Mouse (Mus musculus) Patski (cell line): ENCODE results near the gene AC134908.4. TPM values are rescaled to one million over a fixed set of nuclear protein-coding genes. Genes with fewer than 3 reads are reported as not detected.

Source experiments
- ATAC-seq: fragments of 100-300 bp; one replicate; pipeline ENCODE4 v1.8.0; 2021
- CTCF ChIA-PET: fragments of 350-600 bp; sonication (Branson Sonifier 250); formaldehyde crosslinking; loops from one replicate; lab custom pipeline; 2022; ENCODE audit warnings: inconsistent platforms; lab: Charles Lee
- POLR2A ChIA-PET: fragments of 350-600 bp; sonication (Branson Sonifier 250); formaldehyde crosslinking; loops from one replicate; lab custom pipeline; 2022; ENCODE audit warnings: antibody characterized with exemption, inconsistent platforms; lab: Charles Lee
- DNase-seq: peaks from one replicate; pipeline ENCODE4 v3.0.0-alpha.2; 2011; ENCODE audit warnings: low read depth, low spot score
- H3K27me3 ChIP-seq: fragments of 371-371 bp; one replicate; pipeline ENCODE4 v1.5.1; 2021
- CTCF ChIP-seq: fragments of 100-300 bp; IDR thresholded peaks from one replicate; pipeline ENCODE4 v1.5.1; 2021
- in situ Hi-C: fragments of 300-500 bp; cut with MboI; formaldehyde crosslinking; loops from 3 replicates; pipeline ENCODE4 v1.11.1; 2018; ENCODE audit warnings: low pct_unique_long_range_greater_than_20kb, mixed read lengths
- polyA plus RNA-seq: library from polyadenylated mRNA; unstranded; gene quantifications from one replicate; pipeline ENCODE4 v1.2.3, GENCODE M21; 2021

Gene AC134908.4
- polyA plus RNA-seq, 1 experiment from 2014 or later: 0.09 TPM

DNA sequence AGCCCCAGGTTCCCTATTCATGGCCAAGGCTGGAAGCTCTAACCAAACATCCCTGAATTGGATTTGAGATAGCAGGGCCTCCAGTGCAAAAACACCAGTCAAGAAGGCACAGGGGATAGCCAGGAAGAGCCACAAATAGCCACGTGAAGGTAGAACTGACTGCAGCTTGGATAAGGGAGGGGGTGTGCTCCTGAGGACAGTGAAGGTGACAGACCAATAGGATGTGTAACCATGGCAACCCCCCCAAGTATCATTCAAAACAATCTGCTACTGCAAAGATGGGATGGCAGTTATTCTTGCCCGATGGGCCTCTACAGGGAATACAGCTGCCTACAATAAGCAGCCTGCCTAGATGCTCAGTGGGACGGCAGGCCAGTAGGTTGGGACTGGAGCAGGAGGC is 42.1 kb upstream of the AC134908.4 start:
- ChIA-PET POLR2A (interaction anchor here (0.6 to 2.2 kb wide), 5 partner anchors 9 to 58 kb away, joined by 3 to 7 read pairs (median 4); partner anchors contain the start of gene Wdr90), CTCF (no interaction called here)
- TF ChIP-seq CTCF: no peak
- ATAC-seq (no peak), DNase-seq (no peak)
- in situ Hi-C loops: no loop called here
- H3K27me3 ChIP-seq: no peaks in the 10 kb centered on the region

DNA sequence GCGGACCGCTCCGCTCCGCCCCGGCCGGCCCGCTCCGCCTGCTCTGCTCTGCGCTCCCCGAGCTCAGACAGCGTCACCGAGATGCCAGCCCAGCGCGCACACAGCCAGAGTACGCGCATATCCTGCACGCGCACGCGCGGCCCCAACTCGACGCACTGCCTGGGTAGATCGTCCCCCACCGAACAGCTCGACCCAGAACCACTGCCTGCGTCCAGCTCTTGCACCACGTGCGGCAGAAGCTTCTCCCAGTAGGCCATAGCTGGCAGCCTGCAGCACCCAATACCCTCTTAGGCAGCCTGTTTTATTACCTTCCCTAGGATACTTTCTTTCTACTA is 41.6 kb upstream of the AC134908.4 start, which contains the start of gene Rhbdl1:
Gene Rhbdl1 (minus strand): TSS at position 220 of the 335 bp plus-strand sequence.
- ChIA-PET POLR2A (interaction anchor here (0.6 to 2.2 kb wide), 6 partner anchors 9 to 58 kb away, joined by 3 to 7 read pairs (median 4); partner anchors contain the start of gene Wdr90), CTCF (no interaction called here)
- DNase-seq (no peak), ATAC-seq (no peak)
- H3K27me3 ChIP-seq: no peaks in the 10 kb centered on the region
- no peak for TF ChIP-seq CTCF
- in situ Hi-C loops: no loop called here

DNA sequence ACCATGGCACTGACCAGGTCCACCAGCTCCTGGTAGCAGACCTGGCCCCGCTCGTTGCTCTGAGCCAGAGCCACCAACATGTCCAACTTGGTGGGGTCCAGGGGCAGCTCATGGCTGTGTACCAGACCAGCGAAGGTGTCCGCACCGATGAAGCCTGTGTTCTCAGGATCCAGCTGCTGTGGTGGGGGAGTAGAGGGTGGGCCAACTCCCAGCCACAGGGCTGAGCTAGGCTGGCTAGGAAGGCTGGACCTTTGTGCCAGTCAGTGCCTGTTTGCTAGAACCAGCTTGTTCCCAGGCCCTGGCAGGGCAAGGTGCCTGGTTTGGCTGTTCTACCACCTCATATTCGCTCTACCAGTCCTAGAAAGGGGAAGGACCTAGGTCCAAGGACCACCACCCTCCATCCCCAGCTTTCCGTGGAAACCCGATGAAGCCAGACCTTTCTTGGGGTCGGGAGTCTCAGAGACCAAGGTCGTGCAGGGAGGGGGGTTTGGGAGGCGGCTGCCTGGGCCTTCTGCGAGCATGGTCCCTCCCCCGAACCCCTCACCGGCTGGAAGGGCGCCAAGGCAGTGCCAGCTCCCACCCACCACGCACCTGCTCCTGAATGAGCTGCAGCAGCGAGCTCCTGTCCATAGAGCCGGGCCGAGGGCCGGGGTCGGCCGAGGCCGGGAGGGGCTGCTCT is 41.1 kb upstream of the AC134908.4 start:
- TF ChIP-seq CTCF: no peak
- no peaks in the 10 kb centered on the region for H3K27me3 ChIP-seq
- in situ Hi-C loops: no loop called here
- ChIA-PET CTCF (no interaction called here), POLR2A (interaction anchor here (1.1 to 2.2 kb wide), 3 partner anchors 8 to 25 kb away, joined by 3 to 7 read pairs (median 4); partner anchors contain the start of gene Wdr90)
- ATAC-seq (no peak), DNase-seq (no peak)

DNA sequence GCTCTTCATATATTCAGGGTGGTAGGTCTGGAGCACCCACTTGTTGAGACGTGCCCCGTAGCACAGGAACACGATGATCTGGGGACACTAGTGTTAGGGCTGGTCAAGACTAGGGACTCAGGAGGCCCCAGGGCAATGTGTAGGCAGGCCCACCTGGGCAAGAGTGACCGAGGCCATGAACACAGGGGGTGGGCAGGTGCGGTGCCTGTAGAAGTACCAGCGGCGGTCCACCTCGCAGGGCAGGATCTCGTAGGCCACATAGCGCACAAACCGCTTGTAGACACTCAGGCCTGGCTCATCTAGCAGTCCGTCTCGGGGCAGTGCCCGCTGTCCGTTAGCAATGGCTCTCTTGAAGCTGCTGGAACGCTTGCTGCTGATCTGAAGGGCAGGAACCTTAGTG is 40.4 kb upstream of the AC134908.4 start:
- no peak for ATAC-seq
- no peak for TF ChIP-seq CTCF
- DNase-seq: no peak
- ChIA-PET CTCF (no interaction called here), POLR2A (interaction anchor here (1.6 to 2.2 kb wide), 3 partner anchors 8 to 54 kb away, joined by 3 to 7 read pairs (median 4); partner anchors contain the start of gene Wdr90)
- in situ Hi-C loops: no loop called here
- no peaks in the 10 kb centered on the region for H3K27me3 ChIP-seq

DNA sequence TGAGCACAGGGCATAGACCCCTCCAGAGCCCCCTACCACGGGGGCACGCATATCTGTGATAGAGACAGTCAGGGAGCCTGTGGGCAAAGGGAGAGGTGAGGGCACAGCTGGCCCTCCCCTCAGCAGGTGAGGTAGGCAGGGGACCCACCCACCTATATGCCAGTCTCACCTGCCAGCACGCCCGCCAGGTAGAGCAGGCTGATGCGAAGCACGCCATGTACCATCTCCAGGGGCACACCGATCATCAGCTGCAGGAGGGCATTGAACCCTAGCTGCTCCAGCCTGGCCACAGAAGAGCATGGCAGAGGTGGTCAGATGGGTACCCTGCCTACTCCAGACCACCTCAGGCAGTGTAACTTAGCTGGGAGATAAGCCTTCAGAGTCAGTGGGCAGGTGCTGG is 39.8 kb upstream of the AC134908.4 start:
- in situ Hi-C loops: no loop called here
- TF ChIP-seq CTCF: no peak
- POLR2A ChIA-PET: interaction anchor here (1.6 kb wide), 1 partner anchor 53 kb away, joined by 3 read pairs; no protein-coding TSS in a partner anchor
- CTCF ChIA-PET: no interaction called here
- DNase-seq: no peak
- H3K27me3 ChIP-seq: no peaks in the 10 kb centered on the region
- no peak for ATAC-seq

DNA sequence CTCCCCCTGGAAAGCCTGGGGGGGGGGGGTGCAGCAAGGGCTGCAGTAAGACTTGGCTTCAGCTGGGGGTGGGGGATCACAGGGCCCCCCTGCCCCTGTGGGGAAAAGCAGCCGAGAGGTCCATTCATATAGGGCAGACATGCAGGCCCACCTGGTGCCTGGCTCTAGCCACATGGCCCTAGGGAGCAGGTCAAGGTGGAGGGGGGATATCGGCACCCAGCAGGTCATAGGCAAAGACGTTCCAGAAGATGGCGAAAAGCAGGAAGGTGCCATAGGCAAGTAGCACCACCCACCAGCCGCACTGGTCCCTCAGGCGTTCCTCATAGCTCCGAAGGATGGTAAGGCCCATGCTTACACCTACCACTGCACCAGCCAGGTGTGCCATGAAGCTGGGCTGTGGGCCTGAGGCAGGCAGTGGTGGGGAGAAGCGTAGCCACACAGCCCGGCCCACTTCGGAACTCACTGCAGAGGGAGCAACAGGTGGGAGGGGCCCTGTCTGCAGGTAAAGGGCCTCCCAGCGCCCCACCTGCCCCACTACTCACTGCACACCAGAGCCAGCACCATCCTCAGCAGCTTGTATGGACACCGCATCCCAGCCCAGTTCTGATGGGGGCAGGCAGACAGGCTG is 39.2 kb upstream of the AC134908.4 start:
- H3K27me3 ChIP-seq: no peaks in the 10 kb centered on the region
- ATAC-seq (no peak), DNase-seq (no peak)
- TF ChIP-seq CTCF: no peak
- CTCF ChIA-PET: interaction anchor here (0.6 kb wide), 1 partner anchor 21 kb away, joined by 3 read pairs; no protein-coding TSS in a partner anchor
- POLR2A ChIA-PET: interaction anchor here (1.6 kb wide), 2 partner anchors 22 to 53 kb away, joined by 3 to 4 read pairs; no protein-coding TSS in a partner anchor
- in situ Hi-C loops: no loop called here

DNA sequence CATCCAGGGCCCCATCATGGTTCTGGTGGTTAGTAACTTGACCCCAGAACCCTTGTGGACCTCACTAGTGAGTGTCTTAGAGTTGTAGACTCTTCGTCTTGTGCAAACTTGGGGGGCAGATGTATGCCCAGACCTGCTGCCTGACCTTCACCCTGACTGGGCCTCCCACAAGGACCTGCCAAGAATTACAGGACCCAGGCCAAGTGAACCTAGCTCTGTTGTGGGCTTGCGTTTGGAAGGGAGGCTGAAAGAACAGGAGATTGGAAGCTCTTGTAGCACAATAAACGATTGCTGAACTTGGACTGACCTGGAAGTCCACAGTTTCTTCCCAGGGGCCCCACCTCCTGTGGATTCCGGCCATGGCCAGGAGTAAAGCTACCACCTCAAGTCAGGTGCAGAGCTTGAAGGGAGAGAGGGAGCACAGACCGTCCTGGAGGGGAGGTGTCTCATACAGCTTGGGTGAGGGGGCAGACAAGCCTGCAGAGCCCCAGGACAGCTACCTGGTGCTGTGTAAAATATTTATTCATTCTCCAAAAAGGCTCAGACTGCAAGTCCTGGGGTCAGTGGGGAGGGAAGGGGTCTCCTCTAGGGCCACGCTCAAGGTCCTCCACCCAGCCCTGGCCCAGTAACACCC is 38.6 kb upstream of the AC134908.4 start:
- ChIA-PET POLR2A (interaction anchor here (0.9 to 1.8 kb wide), 5 partner anchors 8 to 52 kb away, joined by 3 to 7 read pairs (median 4); partner anchors contain the start of genes Fbxl16, Gm20683 and Rhot2), CTCF (interaction anchor here (0.6 kb wide), 1 partner anchor 21 kb away, joined by 3 read pairs; no protein-coding TSS in a partner anchor)
- H3K27me3 ChIP-seq: no peaks in the 10 kb centered on the region
- DNase-seq (no peak), ATAC-seq (no peak)
- TF ChIP-seq CTCF: no peak
- in situ Hi-C loops: no loop called here

DNA sequence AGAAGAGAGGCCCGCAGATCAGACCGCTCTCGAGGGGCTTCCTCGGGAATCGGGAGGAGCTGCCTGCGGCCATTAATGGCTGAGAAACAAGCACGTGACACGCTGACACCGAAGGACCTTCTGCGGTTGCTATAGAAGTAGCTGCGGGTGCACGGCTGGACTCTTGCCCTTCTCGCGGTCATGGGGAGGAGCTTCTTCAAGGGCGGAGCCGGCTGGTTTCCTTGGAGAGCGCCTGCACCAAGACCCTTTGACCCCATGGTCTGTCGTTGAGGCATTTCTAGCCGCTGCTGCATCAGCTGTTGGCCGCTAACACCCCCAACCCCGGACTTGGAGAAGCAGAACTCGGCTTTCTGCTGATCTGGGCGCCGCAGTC is 37.8 kb upstream of the AC134908.4 start, which contains the start of gene Stub1:
Gene Stub1 (minus strand): TSS at position 114 of the 373 bp plus-strand sequence.
- CTCF ChIA-PET: interaction anchor here (0.9 to 2.1 kb wide), 3 partner anchors 9 to 35 kb away, joined by 3 to 8 read pairs (median 5); partner anchors contain the start of genes Mcrip2 and Wdr24
- no peak for TF ChIP-seq CTCF
- in situ Hi-C loops: no loop called here
- POLR2A ChIA-PET: interaction anchor here (0.7 to 2.5 kb wide), 6 partner anchors 9 to 30 kb away, joined by 3 to 11 read pairs (median 4); partner anchors contain the start of genes Fbxl16, Gm20683, Rhot2 and Wdr24
- ATAC-seq (peak; percentile 41), DNase-seq (peak; percentile 68)
- H3K27me3 ChIP-seq: no peaks in the 10 kb centered on the region

DNA sequence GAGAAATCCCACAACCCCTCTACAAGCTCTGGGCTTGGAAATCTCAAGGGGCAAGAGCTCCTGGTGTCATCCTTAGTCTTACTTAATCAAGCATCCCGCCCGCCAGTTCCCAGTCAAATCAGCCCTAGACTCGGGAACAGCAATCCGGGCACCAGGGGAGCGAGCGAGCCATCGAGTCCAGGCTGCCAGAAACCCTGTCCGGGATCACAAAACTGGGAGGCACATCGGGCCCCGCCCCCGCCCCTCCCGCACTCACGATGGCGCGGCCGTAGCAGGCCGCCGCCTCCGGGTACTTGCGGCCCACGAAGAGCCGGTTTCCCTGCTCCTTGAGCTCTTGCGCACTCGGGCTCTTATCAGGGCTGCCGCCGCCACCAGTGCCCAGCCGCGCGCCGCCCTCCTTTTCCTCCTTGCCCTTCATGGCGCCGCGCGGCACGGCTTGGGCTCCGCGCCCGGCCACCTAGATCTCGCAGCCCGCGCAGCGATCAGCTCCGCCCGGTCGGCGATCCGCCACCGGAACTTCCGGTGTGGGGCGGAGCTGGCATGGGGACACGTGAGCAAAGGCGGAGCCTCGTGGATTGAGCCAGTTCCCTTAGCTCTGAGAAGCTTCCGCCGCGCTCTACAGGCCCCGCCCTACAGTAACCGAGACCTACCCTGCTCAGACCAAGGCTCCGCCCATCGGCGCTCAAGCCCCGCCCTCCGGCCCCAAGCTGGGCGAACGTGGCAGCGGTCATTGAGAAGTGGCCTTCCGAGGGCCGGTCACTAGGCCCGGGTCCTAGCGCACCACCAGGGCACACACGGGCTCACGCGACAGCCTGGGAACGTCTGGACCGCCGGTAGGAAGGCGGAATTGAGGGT is 37.2 kb upstream of the AC134908.4 start:
- ChIA-PET CTCF (interaction anchor here (0.9 to 2.1 kb wide), 3 partner anchors 9 to 36 kb away, joined by 3 to 8 read pairs (median 5); partner anchors contain the start of genes Mcrip2 and Wdr24), POLR2A (interaction anchor here (0.6 to 2.5 kb wide), 11 partner anchors 9 to 632 kb away, joined by 3 to 11 read pairs (median 4); partner anchors contain the start of genes Fbxl16, Gm20683, Rhot2 and Wdr24)
- ATAC-seq (peak; percentile 79), DNase-seq (peak; percentile 91)
- H3K27me3 ChIP-seq: no peaks in the 10 kb centered on the region
- TF ChIP-seq CTCF: no peak
- in situ Hi-C loops: no loop called here
